Mouse (Mus musculus) megakaryocyte, embryonic 14.5 days (primary cell): ENCODE data around the gene Use1.

ENCODE experiments used
- FLI1 ChIP-seq: IDR thresholded peaks from 2 replicates; pipeline ENCODE4 v1.6.1; 2012; ENCODE audit warnings: low read length, inconsistent platforms, mixed read lengths
- GATA1 ChIP-seq: IDR thresholded peaks from 3 replicates; pipeline ENCODE4 v1.6.1; 2012; ENCODE audit warnings: mixed read lengths, low read length, inconsistent platforms, borderline replicate concordance

GRCm38 (mm10) chr8:71402446-71402964 is 35.9 kb downstream of the Use1 start:
- TF ChIP-seq GATA1 (no peak), FLI1 (no peak)
